8 mouse cellular contexts compared by ENCODE assay signal in the genomic region with DNA sequence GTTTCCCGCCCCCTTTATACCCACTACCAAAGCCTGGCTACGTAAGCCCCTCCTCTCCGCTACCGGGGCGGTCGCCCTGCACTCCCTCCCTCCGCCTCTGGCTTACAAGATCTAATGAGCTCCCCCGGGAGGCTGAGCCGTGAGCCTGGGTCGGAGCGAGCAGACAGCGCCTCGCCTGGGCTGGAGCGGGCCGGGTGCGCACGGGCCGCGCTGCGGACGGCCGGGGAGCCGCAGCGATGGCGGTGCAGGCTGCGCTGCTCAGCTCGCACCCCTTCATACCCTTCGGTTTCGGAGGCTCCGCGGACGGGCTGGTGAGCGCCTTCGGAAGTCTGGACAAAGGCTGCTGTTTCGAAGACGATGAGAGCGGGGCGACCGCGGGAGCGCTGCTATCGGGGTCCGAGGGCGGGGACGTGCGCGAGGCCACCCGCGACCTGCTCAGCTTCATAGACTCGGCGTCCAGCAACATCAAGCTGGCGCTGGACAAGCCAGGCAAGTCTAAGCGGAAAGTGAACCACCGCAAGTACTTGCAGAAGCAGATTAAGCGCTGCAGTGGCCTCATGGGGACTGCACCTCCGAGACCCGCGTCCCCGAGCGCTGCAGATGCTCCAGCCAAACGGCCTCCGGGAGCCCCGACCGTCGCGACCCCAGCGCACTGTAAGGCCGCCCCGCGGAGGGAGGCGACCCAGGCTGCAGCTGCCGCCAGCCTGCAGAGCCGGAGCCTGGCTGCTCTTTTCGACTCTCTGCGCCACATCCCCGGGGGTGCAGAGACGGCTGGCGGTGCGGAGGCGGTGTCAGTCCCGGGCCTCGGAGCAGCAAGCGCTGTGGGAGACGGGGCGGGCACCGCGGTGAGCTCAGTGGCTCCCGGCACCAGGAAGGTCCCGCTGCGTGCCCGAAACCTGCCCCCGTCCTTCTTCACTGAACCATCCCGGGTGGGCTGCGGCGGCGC. TPM values are rescaled to one million over a fixed set of nuclear protein-coding genes. Genes with fewer than 3 reads are reported as not detected.
DNase-seq lines count a peak whose midpoint lies in the region; ATAC-seq and TF ChIP-seq lines count a peak whose summit lies in the region.

TSS of gene Fam181b (plus strand) at position 81 of the 946 bp plus-strand sequence.

- peak within 1 kb of the TSS; percentile 78 for H3K9ac ChIP-seq in hindbrain, postnatal 0 days (replicated peaks; ENCODE audit: low read length)

- no peaks in the 10 kb centered on the region for H3K4me1 ChIP-seq in cortical plate, adult 2 months (ENCODE audit: control insufficient read depth, insufficient read depth, low read length)
- peaks cover 4% of the 10 kb centered on the region; the same call in 1 of the 2 replicates for H3K4me1 ChIP-seq in hindbrain, postnatal 0 days (ENCODE audit: insufficient read depth, low read length)

- peak; percentile 97 for ATAC-seq in hindbrain, postnatal 0 days
- peak; percentile 66; the same call in 1 of the 2 replicates for ATAC-seq in megakaryocyte, adult 5-6 weeks (ENCODE audit: poor library complexity, severe bottlenecking)
- ATAC-seq in activated CD4-positive, CD25-positive, alpha-beta regulatory T cell, adult 4 months: no peak

- under 1% methylated on average over 91 of the region's 96 CpGs for WGBS in hindbrain, postnatal 0 days

- H3K9me3 ChIP-seq in hindbrain, postnatal 0 days (ENCODE audit: low read length): no peaks in the 10 kb centered on the region

- H3K4me2 ChIP-seq in hindbrain, postnatal 0 days (ENCODE audit: low read depth, low read length): peak within 1 kb of the TSS; percentile 77

- no peaks in the 10 kb centered on the region for H3K27me3 ChIP-seq in hindbrain, postnatal 0 days (ENCODE audit: insufficient read depth, low read length)

- H3K36me3 ChIP-seq in hindbrain, postnatal 0 days (ENCODE audit: insufficient read depth, low read length): no peaks in the 10 kb centered on the region

- intact Hi-C loops in gastrocnemius, postnatal 14 days (cut with DNase I; ENCODE audit: low total_unique reads): no loop called here
- intact Hi-C loops in left cerebral cortex, postnatal 10 days (cut with DNase I): loop anchor here (5.0 kb wide), 1 partner anchor 98 kb away; no protein-coding TSS in a partner anchor

- peak within 1 kb of the TSS; percentile 45 for H3K4me3 ChIP-seq in cortical plate, adult 2 months (ENCODE audit: insufficient read depth, low read length)
- H3K4me3 ChIP-seq in hindbrain, postnatal 0 days (ENCODE audit: low read length): peak within 1 kb of the TSS; percentile 83

- H3K27ac ChIP-seq in cortical plate, adult 2 months (ENCODE audit: insufficient read depth, low read length): peak within 1 kb of the TSS; percentile 69
- peak within 1 kb of the TSS; percentile 88 for H3K27ac ChIP-seq in hindbrain, postnatal 0 days

- no peak for TF ChIP-seq CTCF in cortical plate, adult 2 months (IDR thresholded peaks at IDR 0.05; ENCODE audit: extremely low read depth, insufficient read depth, low read length)
- peak; percentile 53 for TF ChIP-seq CTCF in hindbrain, postnatal 0 days (IDR thresholded peaks at IDR 0.05; ENCODE audit: low read depth)

- TF ChIP-seq POLR2A in cortical plate, adult 2 months (IDR thresholded peaks at IDR 0.05; ENCODE audit: extremely low read depth, insufficient read depth, low read length): peak; percentile 81

- peak; percentile 88 for DNase-seq in adrenal gland, postnatal 10 days
- peak; percentile 54 for DNase-seq in gastrocnemius, postnatal 14 days
- peak; percentile 96 for DNase-seq in hindbrain, postnatal 0 days (ENCODE audit: low spot score)
- DNase-seq in left cerebral cortex, postnatal 10 days (ENCODE audit: extremely low spot score in 1 of 2, low spot score in 2 of 2): peak; percentile 76 to 86
- DNase-seq in right cerebral cortex, postnatal 14 days: peak; percentile 68

RNA-seq across cellular contexts. Expression of gene Fam181b, which starts in this region (rescaled TPM):
- 1 to 10 TPM; 3.1 to 7.2 TPM for total RNA-seq in adrenal gland, postnatal 10 days (2021)
- 18.5 and 21.8 TPM in 2 replicates for polyA plus RNA-seq in cortical plate, adult 2 months (2012; rRNA removed)
- 1 to 10 TPM; 2.1 to 3.0 TPM for total RNA-seq in gastrocnemius, postnatal 14 days (2021)
- total RNA-seq in hindbrain, postnatal 0 days (2014; rRNA removed): 98.9 and 107 TPM in 2 replicates
- polyA plus RNA-seq in hindbrain, postnatal 0 days (2015; fragmentation: Nextera tagmentation; extraction: Ambion mirVana): 55.2 and 59.5 TPM in 2 replicates
- 10 to 100 TPM; 16.7 to 19.0 TPM for total RNA-seq in left cerebral cortex, postnatal 10 days (2021)
- not detected in 2 replicates for total RNA-seq in megakaryocyte, adult 5-6 weeks (2015)
- not detected in 2 replicates for total RNA-seq in megakaryocyte, adult 5-6 weeks (2017)
- not detected for polyA plus RNA-seq in activated CD4-positive, CD25-positive, alpha-beta regulatory T cell, adult 4 months (2017; shearing (Covaris generic))

Comparison
In these comparisons a context has a peak if more than half of its experiments do, and no peak if none do; other contexts are left out.
1. RNA of gene Fam181b (polyA plus RNA-seq): 55.2 to 59.5 TPM in hindbrain, postnatal 0 days and 18.5 to 21.8 TPM in cortical plate, adult 2 months; not detected in activated CD4-positive, CD25-positive, alpha-beta regulatory T cell, adult 4 months; every median in the first group is over 10 times any median in the second.
2. Peak in ATAC-seq in megakaryocyte, adult 5-6 weeks; RNA of the gene not detected or under 1 TPM.
3. Peak in every context shown above with its lines, with median percentiles within 50 percentile points of each other: DNase-seq.